Mouse (Mus musculus): ENCODE results near the gene Ifitm6. TPM values are rescaled to one million over a fixed set of nuclear protein-coding genes. Genes with fewer than 3 reads are reported as not detected.

The Ifitm6 gene
- polyA plus RNA-seq, 1 experiment from 2014 or later, result 7.5 TPM

GRCm38 (mm10) chr7:141000881-141001708 is 16.6 kb downstream of the Ifitm6 start:
- no peak for ATAC-seq (ENCODE audit: insufficient read depth, low FRiP score)

GRCm38 (mm10) chr7:140998853-140999700 is 18.6 kb downstream of the Ifitm6 start:
- no peak overlapping the region for H3K9ac ChIP-seq (ENCODE audit: low read length)
- ATAC-seq (ENCODE audit: insufficient read depth, low FRiP score), result no peak
- no peaks in the 10 kb centered on the region for H3K36me3 ChIP-seq (ENCODE audit: control insufficient read depth, insufficient read depth, low read length)
- H3K4me2 ChIP-seq (ENCODE audit: low read depth, low read length), result no peak overlapping the region
- H3K27ac ChIP-seq (ENCODE audit: low read length), result no peak overlapping the region
- H3K27me3 ChIP-seq (ENCODE audit: control insufficient read depth, insufficient read depth, low read length), result no peaks in the 10 kb centered on the region
- H3K4me1 ChIP-seq (ENCODE audit: control insufficient read depth, insufficient read depth, low read length), result no peaks in the 10 kb centered on the region
- H3K4me3 ChIP-seq (replicated peaks; ENCODE audit: low read length), result no peak overlapping the region
- no peaks in the 10 kb centered on the region for H3K9me3 ChIP-seq (replicated peaks; ENCODE audit: control insufficient read depth, low read length)
- WGBS, result 80% methylated on average over 11 of the region's 11 CpGs

More at GRCm38 (mm10) chr7:141000881-141001708, 16.6 kb downstream of the Ifitm6 start:
- 77% methylated on average over 15 of the region's 15 CpGs for WGBS
- no peaks in the 10 kb centered on the region for H3K36me3 ChIP-seq (ENCODE audit: control insufficient read depth, insufficient read depth, low read length)
- H3K27me3 ChIP-seq (ENCODE audit: control insufficient read depth, insufficient read depth, low read length), result no peaks in the 10 kb centered on the region
- H3K9me3 ChIP-seq (replicated peaks; ENCODE audit: control insufficient read depth, low read length), result no peaks in the 10 kb centered on the region
- no peak overlapping the region for H3K4me3 ChIP-seq (replicated peaks; ENCODE audit: low read length)
- no peak overlapping the region for H3K9ac ChIP-seq (ENCODE audit: low read length)
- H3K4me1 ChIP-seq (ENCODE audit: control insufficient read depth, insufficient read depth, low read length), result no peaks in the 10 kb centered on the region
- H3K27ac ChIP-seq (ENCODE audit: low read length), result no peak overlapping the region; the same call in 1 of the 2 replicates
- no peak overlapping the region for H3K4me2 ChIP-seq (ENCODE audit: low read depth, low read length)

- no peak overlapping the region for H3K4me3 ChIP-seq (replicated peaks; ENCODE audit: low read length)
- no peaks in the 10 kb centered on the region for H3K36me3 ChIP-seq (ENCODE audit: control insufficient read depth, insufficient read depth, low read length)
- no peak overlapping the region for H3K9ac ChIP-seq (ENCODE audit: low read length)
- 20% methylated on average over 1 of the region's 1 CpGs for WGBS
- ATAC-seq (ENCODE audit: insufficient read depth, low FRiP score), result no peak
- no peak overlapping the region for H3K4me2 ChIP-seq (ENCODE audit: low read depth, low read length)
- H3K27ac ChIP-seq (ENCODE audit: low read length), result no peak overlapping the region
- no peaks in the 10 kb centered on the region for H3K4me1 ChIP-seq (ENCODE audit: control insufficient read depth, insufficient read depth, low read length)
- no peaks in the 10 kb centered on the region for H3K9me3 ChIP-seq (replicated peaks; ENCODE audit: control insufficient read depth, low read length)
- H3K27me3 ChIP-seq (ENCODE audit: control insufficient read depth, insufficient read depth, low read length), result no peaks in the 10 kb centered on the region
Observed at GRCm38 (mm10) chr7:140997817-140998216, 19.9 kb downstream of the Ifitm6 start.

- WGBS, result 85% methylated on average over 14 of the region's 14 CpGs
- Histone ChIP-seq H3K4me2 (ENCODE audit: low read depth, low read length) (no peak overlapping the region), H3K27me3 (ENCODE audit: control insufficient read depth, insufficient read depth, low read length) (no peaks in the 10 kb centered on the region), H3K9me3 (replicated peaks; ENCODE audit: control insufficient read depth, low read length) (no peaks in the 10 kb centered on the region), H3K4me3 (replicated peaks; ENCODE audit: low read length) (no peak overlapping the region), H3K9ac (ENCODE audit: low read length) (no peak overlapping the region), H3K27ac (ENCODE audit: low read length) (no peak overlapping the region), H3K4me1 (ENCODE audit: control insufficient read depth, insufficient read depth, low read length) (0 out of 2 replicates have a peak, but pooled peaks cover 3% of the 10 kb centered on the region), H3K36me3 (ENCODE audit: control insufficient read depth, insufficient read depth, low read length) (no peaks in the 10 kb centered on the region)
- no peak for ATAC-seq (ENCODE audit: insufficient read depth, low FRiP score)
Observed at GRCm38 (mm10) chr7:140991117-140991689, 26.5 kb downstream of the Ifitm6 start.

GRCm38 (mm10) chr7:140990622-140991021 is 27.1 kb downstream of the Ifitm6 start:
- no peaks in the 10 kb centered on the region for H3K9me3 ChIP-seq (replicated peaks; ENCODE audit: control insufficient read depth, low read length)
- no peaks in the 10 kb centered on the region for H3K27me3 ChIP-seq (ENCODE audit: control insufficient read depth, insufficient read depth, low read length)
- WGBS, result 66% methylated on average over 5 of the region's 5 CpGs

GRCm38 (mm10) chr7:140990185-140990584 is 27.5 kb downstream of the Ifitm6 start:
- peak; percentile 71 for ATAC-seq (ENCODE audit: insufficient read depth, low FRiP score)
- WGBS, result 61% methylated on average over 6 of the region's 6 CpGs

More at GRCm38 (mm10) chr7:140990622-140991021, 27.1 kb downstream of the Ifitm6 start:
- Histone ChIP-seq H3K9ac (ENCODE audit: low read length) (no peak overlapping the region), H3K4me3 (replicated peaks; ENCODE audit: low read length) (no peak overlapping the region), H3K4me2 (ENCODE audit: low read depth, low read length) (no peak overlapping the region), H3K36me3 (ENCODE audit: control insufficient read depth, insufficient read depth, low read length) (no peaks in the 10 kb centered on the region), H3K27ac (ENCODE audit: low read length) (no peak overlapping the region), H3K4me1 (ENCODE audit: control insufficient read depth, insufficient read depth, low read length) (0 out of 2 replicates have a peak, but pooled peaks cover 3% of the 10 kb centered on the region)
- ATAC-seq (ENCODE audit: insufficient read depth, low FRiP score), result no peak

GRCm38 (mm10) chr7:140989022-140989421 is 28.7 kb downstream of the Ifitm6 start:
- H3K9me3 ChIP-seq (replicated peaks; ENCODE audit: control insufficient read depth, low read length), result no peaks in the 10 kb centered on the region
- H3K4me1 ChIP-seq (ENCODE audit: control insufficient read depth, insufficient read depth, low read length), result 0 out of 2 replicates have a peak, but pooled peaks cover 3% of the 10 kb centered on the region
- H3K4me3 ChIP-seq (replicated peaks; ENCODE audit: low read length), result no peak overlapping the region
- no peak overlapping the region for H3K4me2 ChIP-seq (ENCODE audit: low read depth, low read length)
- no peak overlapping the region for H3K9ac ChIP-seq (ENCODE audit: low read length)
- ATAC-seq (ENCODE audit: insufficient read depth, low FRiP score), result peak; percentile 39; the same call in 1 of the 2 replicates
- no peak overlapping the region for H3K27ac ChIP-seq (ENCODE audit: low read length)
- no peaks in the 10 kb centered on the region for H3K27me3 ChIP-seq (ENCODE audit: control insufficient read depth, insufficient read depth, low read length)
- H3K36me3 ChIP-seq (ENCODE audit: control insufficient read depth, insufficient read depth, low read length), result no peaks in the 10 kb centered on the region
- WGBS, result 75% methylated on average over 4 of the region's 4 CpGs

More at GRCm38 (mm10) chr7:140990185-140990584, 27.5 kb downstream of the Ifitm6 start:
- peak overlapping the region; percentile 46 for H3K9ac ChIP-seq (ENCODE audit: low read length)
- H3K36me3 ChIP-seq (ENCODE audit: control insufficient read depth, insufficient read depth, low read length), result no peaks in the 10 kb centered on the region
- H3K27ac ChIP-seq (ENCODE audit: low read length), result 0 out of 2 replicates have a peak overlapping the region, but pooled peaks have one; percentile 2
- no peak overlapping the region for H3K4me3 ChIP-seq (replicated peaks; ENCODE audit: low read length)
- H3K27me3 ChIP-seq (ENCODE audit: control insufficient read depth, insufficient read depth, low read length), result no peaks in the 10 kb centered on the region
- no peak overlapping the region for H3K4me2 ChIP-seq (ENCODE audit: low read depth, low read length)
- H3K9me3 ChIP-seq (replicated peaks; ENCODE audit: control insufficient read depth, low read length), result no peaks in the 10 kb centered on the region
- H3K4me1 ChIP-seq (ENCODE audit: control insufficient read depth, insufficient read depth, low read length), result 0 out of 2 replicates have a peak, but pooled peaks cover 3% of the 10 kb centered on the region

GRCm38 (mm10) chr7:140987182-140988138 is 30.3 kb downstream of the Ifitm6 start:
- ATAC-seq (ENCODE audit: insufficient read depth, low FRiP score), result no peak
- Histone ChIP-seq H3K27me3 (ENCODE audit: control insufficient read depth, insufficient read depth, low read length) (no peaks in the 10 kb centered on the region), H3K4me2 (ENCODE audit: low read depth, low read length) (no peak overlapping the region), H3K4me1 (ENCODE audit: control insufficient read depth, insufficient read depth, low read length) (0 out of 2 replicates have a peak, but pooled peaks cover 3% of the 10 kb centered on the region), H3K9me3 (replicated peaks; ENCODE audit: control insufficient read depth, low read length) (no peaks in the 10 kb centered on the region), H3K27ac (ENCODE audit: low read length) (peak overlapping the region; percentile 1; the same call in 1 of the 2 replicates), H3K9ac (ENCODE audit: low read length) (no peak overlapping the region), H3K4me3 (replicated peaks; ENCODE audit: low read length) (no peak overlapping the region), H3K36me3 (ENCODE audit: control insufficient read depth, insufficient read depth, low read length) (no peaks in the 10 kb centered on the region)
- WGBS, result 65% methylated on average over 17 of the region's 17 CpGs
